Mouse (Mus musculus) liver, embryonic 14.5 days (tissue): ENCODE data around the gene Nmrk1. TPM values are rescaled to one million over a fixed set of nuclear protein-coding genes. Genes with fewer than 3 reads are reported as not detected.

Source experiments
- ATAC-seq: fragments of 200-750 bp; cut with Nextera tagmentation; 2 replicates; pipeline ENCODE4 v1.8.0; 2017; ENCODE audit warnings: moderate number of reproducible peaks, mild to moderate bottlenecking, moderate library complexity; ENCODE audit not compliant: insufficient read depth
- DNase-seq, 3 experiments: peaks; one replicate each; pipeline ENCODE4 v3.0.0-alpha.2; 2012 to 2013; ENCODE audit warnings: low read depth in 3 of 3, low spot score in 3 of 3
- H3K27ac ChIP-seq: fragments of 300-500 bp; sonication (generic); 2 replicates; pipeline ENCODE4 v1.5.1; 2014; ENCODE audit warnings: moderate library complexity, mild to moderate bottlenecking, control low read depth, inconsistent platforms
- H3K27me3 ChIP-seq: fragments of 300-500 bp; sonication (generic); 2 replicates; pipeline ENCODE4 v1.6.1; 2014; ENCODE audit warnings: mild to moderate bottlenecking, low read length, moderate library complexity; ENCODE audit not compliant: control insufficient read depth, insufficient read depth
- H3K36me3 ChIP-seq: fragments of 300-500 bp; sonication (generic); replicated peaks from 2 replicates; pipeline ENCODE4 v1.6.1; 2014; ENCODE audit warnings: low read depth; ENCODE audit not compliant: control insufficient read depth, insufficient read depth
- H3K4me1 ChIP-seq, 2 experiments: fragments of 200-500 bp in 1 of 2; fragments of 300-500 bp in 1 of 2; sonication (generic) in 1 of 2; replicated peaks; 2 replicates each; pipeline ENCODE4 v1.6.1; 2012 to 2014; ENCODE audit warnings: antibody characterized with exemption in 1 of 2, inconsistent platforms in 1 of 2, low read length in 1 of 2; ENCODE audit not compliant: control insufficient read depth in 2 of 2, insufficient read depth in 2 of 2
- H3K4me2 ChIP-seq: fragments of 300-500 bp; sonication (generic); 2 replicates; pipeline ENCODE4 v1.6.1; 2014; ENCODE audit warnings: low read depth, mild to moderate bottlenecking, control low read depth, moderate library complexity
- H3K4me3 ChIP-seq, 2 experiments: fragments of 200-500 bp in 1 of 2; fragments of 300-500 bp in 1 of 2; sonication (generic) in 1 of 2; 2 replicates each; pipeline ENCODE4 v1.5.1; 2012 to 2014; ENCODE audit warnings: low read depth in 2 of 2, low read length in 2 of 2, mild to moderate bottlenecking in 2 of 2, control low read depth in 1 of 2, inconsistent platforms in 1 of 2, moderate library complexity in 1 of 2; ENCODE audit not compliant: insufficient read depth in 1 of 2
- H3K9ac ChIP-seq: fragments of 300-500 bp; sonication (generic); replicated peaks from 2 replicates; pipeline ENCODE4 v1.6.1; 2014; ENCODE audit warnings: mild to moderate bottlenecking, control low read depth, moderate library complexity
- H3K9me3 ChIP-seq: fragments of 300-500 bp; sonication (generic); 2 replicates; pipeline ENCODE4 v1.6.1; 2016; ENCODE audit warnings: low read length, mixed read lengths; ENCODE audit not compliant: control insufficient read depth
- CTCF ChIP-seq: IDR thresholded peaks from 2 replicates; pipeline ENCODE4 v1.5.1; 2016; ENCODE audit warnings: antibody characterized with exemption, low read depth, control low read depth
- EP300 ChIP-seq: IDR thresholded peaks from 2 replicates; pipeline ENCODE4 v1.6.1; 2016; ENCODE audit warnings: antibody characterized with exemption, low read depth
- WGBS: fragments of 180-500 bp; shearing (Covaris S2); extraction: QIAGEN DNeasy Blood & Tissue Kit; methylation state at CpG from one replicate; pipeline ENCODE4 v1.1.7; 2014; ENCODE audit not compliant: insufficient replicate concordance; 5-methylcytosine and 5-hydroxymethylcytosine counted together
- polyA plus RNA-seq, 2 experiments: library from polyadenylated mRNA; depleted of rRNA in 1 of 2; stranded (reverse) in 1 of 2; unstranded in 1 of 2; fragments of >200 nt; fragmentation: Nextera tagmentation in 1 of 2; extraction: Ambion mirVana in 1 of 2; gene quantifications; 2 replicates each; pipeline versions ENCODE4 v1.2.1 to v1.2.3; 2012 to 2014

The Nmrk1 gene
- polyA plus RNA-seq, 2 experiments: 2.6 to 3.5 TPM

- Histone ChIP-seq H3K36me3 (no peaks in the 10 kb centered on the region), H3K4me3 (no peak overlapping the region), H3K9ac (no peak overlapping the region), H3K27me3 (no peaks in the 10 kb centered on the region), H3K4me1 (peaks cover 38 to 45% of the 10 kb centered on the region in 2 experiments), H3K9me3 (no peaks in the 10 kb centered on the region), H3K27ac (peak overlapping the region; percentile 90), H3K4me2 (peak overlapping the region; percentile 59)
- TF ChIP-seq EP300 (no peak), CTCF (no peak)
- ATAC-seq (no peak), DNase-seq (no peak)
- WGBS: 69% methylated on average over 4 of the region's 4 CpGs
These were observed 11.7 kb downstream of the Nmrk1 start for GRCm38 (mm10) chr19:18643411-18643810.

GRCm38 (mm10) chr19:18644084-18644483 is 12.3 kb downstream of the Nmrk1 start:
- DNase-seq (peak in 1 of 3 experiments; percentile 84), ATAC-seq (peak; percentile 87)
- Histone ChIP-seq H3K27ac (peak overlapping the region; percentile 90), H3K36me3 (no peaks in the 10 kb centered on the region), H3K9me3 (no peaks in the 10 kb centered on the region), H3K4me3 (no peak overlapping the region), H3K27me3 (no peaks in the 10 kb centered on the region), H3K9ac (peak overlapping the region; percentile 52; the same call in 1 of the 2 replicates), H3K4me1 (peaks cover 41 to 45% of the 10 kb centered on the region in 2 experiments), H3K4me2 (peak overlapping the region; percentile 59)
- WGBS: 25% methylated on average over 6 of the region's 6 CpGs
- TF ChIP-seq EP300 (0 out of 2 replicates have a peak, but pooled peaks have one; percentile 24), CTCF (no peak)

- TF ChIP-seq EP300 (no peak), CTCF (no peak)
- peak overlapping the region; percentile 67 for H3K27ac ChIP-seq
- DNase-seq: no peak
- no peaks in the 10 kb centered on the region for H3K27me3 ChIP-seq
- H3K36me3 ChIP-seq: no peaks in the 10 kb centered on the region
- H3K4me1 ChIP-seq: peaks cover 62 to 65% of the 10 kb centered on the region in 2 experiments
- ATAC-seq: peak; percentile 30; the same call in 1 of the 2 replicates
- no peaks in the 10 kb centered on the region for H3K9me3 ChIP-seq
- H3K4me3 ChIP-seq: no peak overlapping the region
- H3K4me2 ChIP-seq: peak overlapping the region; percentile 35
- H3K9ac ChIP-seq: no peak overlapping the region; the same call in 1 of the 2 replicates
- 27% methylated on average over 3 of the region's 3 CpGs for WGBS
These were observed 14.6 kb downstream of the Nmrk1 start for GRCm38 (mm10) chr19:18646397-18646796.

- H3K4me1 ChIP-seq: peaks cover 62 to 68% of the 10 kb centered on the region in 2 experiments
These were observed 15.2 kb downstream of the Nmrk1 start for GRCm38 (mm10) chr19:18646853-18647420.

GRCm38 (mm10) chr19:18647775-18648557 is 16.2 kb downstream of the Nmrk1 start:
- H3K9me3 ChIP-seq: no peaks in the 10 kb centered on the region
- no peaks in the 10 kb centered on the region for H3K27me3 ChIP-seq
- H3K36me3 ChIP-seq: no peaks in the 10 kb centered on the region
- DNase-seq (no peak), ATAC-seq (no peak)
- no peak overlapping the region for H3K4me3 ChIP-seq
- H3K9ac ChIP-seq: no peak overlapping the region
- H3K4me1 ChIP-seq: peaks cover 62 to 70% of the 10 kb centered on the region in 2 experiments
- no peak overlapping the region for H3K4me2 ChIP-seq
- WGBS: 64% methylated on average over 9 of the region's 9 CpGs
- H3K27ac ChIP-seq: peak overlapping the region; percentile 67; the same call in 1 of the 2 replicates
- TF ChIP-seq EP300 (no peak), CTCF (no peak)

More at GRCm38 (mm10) chr19:18646853-18647420, 15.2 kb downstream of the Nmrk1 start:
- Histone ChIP-seq H3K9ac (no peak overlapping the region; the same call in 1 of the 2 replicates), H3K4me2 (peak overlapping the region; percentile 35), H3K27me3 (no peaks in the 10 kb centered on the region), H3K4me3 (no peak overlapping the region), H3K36me3 (no peaks in the 10 kb centered on the region), H3K9me3 (no peaks in the 10 kb centered on the region), H3K27ac (peak overlapping the region; percentile 67)
- ATAC-seq: peak; percentile 77
- 14% methylated on average over 5 of the region's 5 CpGs for WGBS
- no peak for TF ChIP-seq CTCF
- TF ChIP-seq EP300: peak; percentile 54
- peak; percentile 54 to 70 (median 55) for DNase-seq
